Mouse (Mus musculus) limb, embryonic 13.5 days (tissue): ENCODE results near the gene Hmcn2. TPM values are rescaled to one million over a fixed set of nuclear protein-coding genes. Genes with fewer than 3 reads are reported as not detected.

ENCODE experiments used
- ATAC-seq: fragments of 200-750 bp; cut with Nextera tagmentation; 2 replicates; pipeline ENCODE4 v1.8.0; 2017; ENCODE audit warnings: low read depth, moderate number of reproducible peaks, moderate TSS enrichment; ENCODE audit not compliant: low FRiP score
- H3K27ac ChIP-seq: fragments of 300-500 bp; sonication (generic); 2 replicates; pipeline ENCODE4 v1.5.1; 2015; ENCODE audit warnings: inconsistent platforms, mild to moderate bottlenecking, moderate library complexity
- H3K27me3 ChIP-seq: fragments of 300-500 bp; sonication (generic); 2 replicates; pipeline ENCODE4 v1.6.1; 2015; ENCODE audit warnings: mild to moderate bottlenecking, inconsistent platforms
- H3K36me3 ChIP-seq: fragments of 300-500 bp; sonication (generic); 2 replicates; pipeline ENCODE4 v1.6.1; 2015; ENCODE audit warnings: inconsistent platforms, mild to moderate bottlenecking, moderate library complexity
- H3K4me1 ChIP-seq: fragments of 300-500 bp; sonication (generic); 2 replicates; pipeline ENCODE4 v1.6.1; 2015; ENCODE audit warnings: inconsistent platforms
- H3K4me2 ChIP-seq: fragments of 300-500 bp; sonication (generic); replicated peaks from 2 replicates; pipeline ENCODE4 v1.6.1; 2015; ENCODE audit warnings: inconsistent platforms, mild to moderate bottlenecking, moderate library complexity
- H3K4me3 ChIP-seq: fragments of 300-500 bp; sonication (generic); 2 replicates; pipeline ENCODE4 v1.5.1; 2015; ENCODE audit warnings: moderate library complexity, mild to moderate bottlenecking, inconsistent platforms
- H3K9ac ChIP-seq: fragments of 300-500 bp; sonication (generic); 2 replicates; pipeline ENCODE4 v1.6.1; 2015; ENCODE audit warnings: mild to moderate bottlenecking, inconsistent platforms
- H3K9me3 ChIP-seq: fragments of 300-500 bp; sonication (generic); 2 replicates; pipeline ENCODE4 v1.6.1; 2016; ENCODE audit warnings: inconsistent platforms
- WGBS: fragments of 180-500 bp; shearing (Covaris S2); methylation state at CpG from one replicate; pipeline ENCODE4 v1.1.7; 2015; 5-methylcytosine and 5-hydroxymethylcytosine counted together
- polyA plus RNA-seq: library from polyadenylated mRNA; unstranded; fragments of >200 nt; fragmentation: Nextera tagmentation; extraction: Ambion mirVana; gene quantifications from 2 replicates; pipeline ENCODE4 v1.2.1, GENCODE M21; 2015

Hmcn2 gene
- polyA plus RNA-seq, 1 experiment from 2014 or later: 0.06 TPM

GRCm38 (mm10) chr2:31474686-31475085, 160.5 kb downstream of the Hmcn2 start:
- no peak for ATAC-seq
- Histone ChIP-seq H3K36me3 (no peaks in the 10 kb centered on the region), H3K4me3 (no peak overlapping the region), H3K9me3 (no peaks in the 10 kb centered on the region), H3K27ac (no peak overlapping the region), H3K4me1 (peaks cover 14% of the 10 kb centered on the region), H3K9ac (no peak overlapping the region), H3K4me2 (no peak overlapping the region), H3K27me3 (peaks cover 28% of the 10 kb centered on the region)
- WGBS: 69% methylated on average over 5 of the region's 5 CpGs

GRCm38 (mm10) chr2:31476107-31476820, 162.0 kb downstream of the Hmcn2 start:
- no peak overlapping the region for H3K27ac ChIP-seq

GRCm38 (mm10) chr2:31477234-31478161, 163.3 kb downstream of the Hmcn2 start:
- no peak overlapping the region for H3K27ac ChIP-seq
- H3K4me2 ChIP-seq: no peak overlapping the region
- no peak overlapping the region for H3K9ac ChIP-seq
- no peaks in the 10 kb centered on the region for H3K4me1 ChIP-seq
- H3K36me3 ChIP-seq: no peaks in the 10 kb centered on the region
- ATAC-seq: no peak
- no peaks in the 10 kb centered on the region for H3K9me3 ChIP-seq
- H3K27me3 ChIP-seq: peaks cover 9% of the 10 kb centered on the region; the same call in 1 of the 2 replicates
- WGBS: 74% methylated on average over 12 of the region's 12 CpGs
- H3K4me3 ChIP-seq: no peak overlapping the region

More at GRCm38 (mm10) chr2:31476107-31476820, 162.0 kb downstream of the Hmcn2 start:
- Histone ChIP-seq H3K4me1 (no peaks in the 10 kb centered on the region), H3K9me3 (no peaks in the 10 kb centered on the region), H3K4me3 (no peak overlapping the region), H3K4me2 (no peak overlapping the region), H3K9ac (no peak overlapping the region), H3K27me3 (peaks cover 16% of the 10 kb centered on the region), H3K36me3 (no peaks in the 10 kb centered on the region)
- 73% methylated on average over 10 of the region's 10 CpGs for WGBS
- no peak for ATAC-seq

- ATAC-seq: peak; percentile 75
Observed at GRCm38 (mm10) chr2:31482914-31483575, 168.8 kb downstream of the Hmcn2 start.

GRCm38 (mm10) chr2:31484187-31484586, 170.0 kb downstream of the Hmcn2 start:
- no peak overlapping the region for H3K4me3 ChIP-seq
- ATAC-seq: 0 out of 2 replicates have a peak, but pooled peaks have one; percentile 21
- H3K27me3 ChIP-seq: peaks cover 12% of the 10 kb centered on the region; the same call in 1 of the 2 replicates
- no peak overlapping the region for H3K9ac ChIP-seq
- H3K4me1 ChIP-seq: peaks cover 12% of the 10 kb centered on the region
- no peak overlapping the region for H3K4me2 ChIP-seq
- no peaks in the 10 kb centered on the region for H3K36me3 ChIP-seq
- H3K27ac ChIP-seq: no peak overlapping the region
- WGBS: 29% methylated on average over 5 of the region's 5 CpGs
- no peaks in the 10 kb centered on the region for H3K9me3 ChIP-seq

More at GRCm38 (mm10) chr2:31482914-31483575, 168.8 kb downstream of the Hmcn2 start:
- Histone ChIP-seq H3K4me2 (no peak overlapping the region), H3K9me3 (no peaks in the 10 kb centered on the region), H3K9ac (no peak overlapping the region), H3K27ac (no peak overlapping the region), H3K4me3 (no peak overlapping the region), H3K27me3 (peaks cover 12% of the 10 kb centered on the region; the same call in 1 of the 2 replicates), H3K36me3 (no peaks in the 10 kb centered on the region), H3K4me1 (peaks cover 5% of the 10 kb centered on the region; the same call in 1 of the 2 replicates)
- 24% methylated on average over 8 of the region's 8 CpGs for WGBS

GRCm38 (mm10) chr2:31489166-31489565, 175.0 kb downstream of the Hmcn2 start:
- H3K9ac ChIP-seq: no peak overlapping the region
- H3K27ac ChIP-seq: no peak overlapping the region
- peak; percentile 18; the same call in 1 of the 2 replicates for ATAC-seq
- no peak overlapping the region for H3K4me3 ChIP-seq
- 5% methylated on average over 12 of the region's 12 CpGs for WGBS
- H3K4me1 ChIP-seq: peaks cover 21% of the 10 kb centered on the region
- H3K27me3 ChIP-seq: no peaks in the 10 kb centered on the region
- H3K9me3 ChIP-seq: 0 out of 2 replicates have a peak, but pooled peaks cover 3% of the 10 kb centered on the region
- H3K4me2 ChIP-seq: 0 out of 2 replicates have a peak overlapping the region, but pooled peaks have one; percentile 21
- no peaks in the 10 kb centered on the region for H3K36me3 ChIP-seq

- H3K9me3 ChIP-seq: 0 out of 2 replicates have a peak, but pooled peaks cover 3% of the 10 kb centered on the region
- H3K27me3 ChIP-seq: peaks cover 6% of the 10 kb centered on the region; the same call in 1 of the 2 replicates
- H3K36me3 ChIP-seq: no peaks in the 10 kb centered on the region
- H3K4me3 ChIP-seq: no peak overlapping the region
- H3K4me1 ChIP-seq: peaks cover 21% of the 10 kb centered on the region
- 85% methylated on average over 2 of the region's 2 CpGs for WGBS
- H3K9ac ChIP-seq: no peak overlapping the region
- H3K4me2 ChIP-seq: no peak overlapping the region
- H3K27ac ChIP-seq: no peak overlapping the region
- ATAC-seq: no peak
Observed at GRCm38 (mm10) chr2:31490556-31490955, 176.3 kb downstream of the Hmcn2 start.

- no peak overlapping the region for H3K9ac ChIP-seq
- ATAC-seq: no peak
- no peak overlapping the region for H3K4me3 ChIP-seq
- peaks cover 30% of the 10 kb centered on the region for H3K4me1 ChIP-seq
- 90% methylated on average over 8 of the region's 8 CpGs for WGBS
- peaks cover 11% of the 10 kb centered on the region; the same call in 1 of the 2 replicates for H3K27me3 ChIP-seq
- no peak overlapping the region for H3K4me2 ChIP-seq
- H3K27ac ChIP-seq: no peak overlapping the region
- no peaks in the 10 kb centered on the region for H3K36me3 ChIP-seq
- H3K9me3 ChIP-seq: 0 out of 2 replicates have a peak, but pooled peaks cover 3% of the 10 kb centered on the region
Observed at GRCm38 (mm10) chr2:31492308-31492707, 178.1 kb downstream of the Hmcn2 start.

- Histone ChIP-seq H3K9ac (no peak overlapping the region), H3K9me3 (0 out of 2 replicates have a peak, but pooled peaks cover 3% of the 10 kb centered on the region), H3K4me2 (no peak overlapping the region), H3K27me3 (peaks cover 11% of the 10 kb centered on the region; the same call in 1 of the 2 replicates), H3K4me3 (no peak overlapping the region), H3K4me1 (peaks cover 33% of the 10 kb centered on the region), H3K27ac (no peak overlapping the region), H3K36me3 (no peaks in the 10 kb centered on the region)
- ATAC-seq: no peak
- 59% methylated on average over 11 of the region's 11 CpGs for WGBS
Observed at GRCm38 (mm10) chr2:31493243-31493642, 179.0 kb downstream of the Hmcn2 start.

- Histone ChIP-seq H3K4me1 (peaks cover 31% of the 10 kb centered on the region), H3K4me2 (no peak overlapping the region), H3K27me3 (peaks cover 15% of the 10 kb centered on the region), H3K9ac (no peak overlapping the region), H3K9me3 (0 out of 2 replicates have a peak, but pooled peaks cover 3% of the 10 kb centered on the region), H3K4me3 (no peak overlapping the region), H3K27ac (no peak overlapping the region), H3K36me3 (no peaks in the 10 kb centered on the region)
- 71% methylated on average over 5 of the region's 5 CpGs for WGBS
- ATAC-seq: no peak
Observed at GRCm38 (mm10) chr2:31494315-31494714, 180.1 kb downstream of the Hmcn2 start.

GRCm38 (mm10) chr2:31495046-31495476, 180.8 kb downstream of the Hmcn2 start:
- Histone ChIP-seq H3K4me3 (no peak overlapping the region), H3K9ac (no peak overlapping the region), H3K9me3 (0 out of 2 replicates have a peak, but pooled peaks cover 3% of the 10 kb centered on the region), H3K27ac (no peak overlapping the region), H3K4me2 (no peak overlapping the region), H3K4me1 (peaks cover 31% of the 10 kb centered on the region), H3K27me3 (peaks cover 16% of the 10 kb centered on the region), H3K36me3 (no peaks in the 10 kb centered on the region)
- 74% methylated on average over 13 of the region's 13 CpGs for WGBS
- ATAC-seq: no peak
